Mouse (Mus musculus) myocyte (in vitro differentiated cells): ENCODE data around the gene Ophn1. TPM values are rescaled to one million over a fixed set of nuclear protein-coding genes. Genes with fewer than 3 reads are reported as not detected.

Source experiments
- H3K27me3 ChIP-seq: one replicate; pipeline ENCODE4 v1.6.1; 2011; ENCODE audit not compliant: control insufficient read depth, insufficient read depth, insufficient read length
- H3K36me3 ChIP-seq: one replicate; pipeline ENCODE4 v1.6.1; 2011; ENCODE audit not compliant: control insufficient read depth, insufficient read depth
- H3K4me2 ChIP-seq: one replicate; pipeline ENCODE4 v1.6.1; 2011; ENCODE audit warnings: low read depth, control low read depth
- H3K4me3 ChIP-seq: one replicate; pipeline ENCODE4 v1.5.1; 2011; ENCODE audit warnings: mild to moderate bottlenecking, control low read depth, moderate library complexity
- H3K79me2 ChIP-seq: one replicate; pipeline ENCODE4 v1.6.1; 2011; ENCODE audit not compliant: control insufficient read depth, insufficient read depth
- H3ac ChIP-seq: one replicate; pipeline ENCODE4 v1.6.1; 2011; ENCODE audit not compliant: control insufficient read depth, insufficient read length
- CEBPB ChIP-seq: IDR thresholded peaks from 2 replicates; pipeline ENCODE4 v1.6.1; 2011; ENCODE audit warnings: mild to moderate bottlenecking, moderate library complexity; ENCODE audit not compliant: poor library complexity, insufficient read depth, severe bottlenecking
- E2F4 ChIP-seq: IDR thresholded peaks from one replicate; pipeline ENCODE4 v1.6.1; 2011; ENCODE audit warnings: mild to moderate bottlenecking, control low read depth, moderate library complexity; ENCODE audit not compliant: insufficient read depth
- MAX ChIP-seq: IDR thresholded peaks from one replicate; pipeline ENCODE4 v1.6.1; 2011; ENCODE audit warnings: low read depth, mild to moderate bottlenecking, control low read depth
- MYOD1 ChIP-seq, 3 experiments: IDR thresholded peaks; one replicate each; pipeline ENCODE4 v1.6.1; 2011; ENCODE audit warnings: control low read depth in 2 of 3, low read depth in 2 of 3, mild to moderate bottlenecking in 2 of 3, moderate library complexity in 1 of 3; ENCODE audit not compliant: insufficient read length in 2 of 3, control insufficient read depth in 1 of 3
- MYOG ChIP-seq, 3 experiments: IDR thresholded peaks; one replicate each; pipeline ENCODE4 v1.6.1; 2011; ENCODE audit warnings: control low read depth in 2 of 3, low read depth in 2 of 3, mild to moderate bottlenecking in 2 of 3; ENCODE audit not compliant: insufficient read length in 2 of 3, control insufficient read depth in 1 of 3, insufficient read depth in 1 of 3
- POLR2A ChIP-seq: IDR thresholded peaks from one replicate; pipeline ENCODE4 v1.6.1; 2011; ENCODE audit warnings: low read depth, mild to moderate bottlenecking, control low read depth, moderate library complexity; ENCODE audit not compliant: insufficient read length
- POLR2AphosphoS2 ChIP-seq: IDR thresholded peaks from one replicate; pipeline ENCODE4 v1.6.1; 2011; ENCODE audit warnings: low read depth, control low read depth; ENCODE audit not compliant: insufficient read length
- REST ChIP-seq: IDR thresholded peaks from one replicate; pipeline ENCODE4 v1.6.1; 2011; ENCODE audit warnings: mild to moderate bottlenecking, control low read depth, moderate library complexity; ENCODE audit not compliant: insufficient read depth, insufficient read length
- SRF ChIP-seq: IDR thresholded peaks from one replicate; pipeline ENCODE4 v1.6.1; 2011; ENCODE audit warnings: low read depth; ENCODE audit not compliant: control insufficient read depth, insufficient read length
- TCF12 ChIP-seq: IDR thresholded peaks from one replicate; pipeline ENCODE4 v1.6.1; 2011; ENCODE audit warnings: mild to moderate bottlenecking, control low read depth; ENCODE audit not compliant: poor library complexity, insufficient read depth, severe bottlenecking
- TCF3 ChIP-seq: IDR thresholded peaks from one replicate; pipeline ENCODE4 v1.6.1; 2011; ENCODE audit warnings: low read depth, control low read depth; ENCODE audit not compliant: insufficient read length
- USF1 ChIP-seq: IDR thresholded peaks from one replicate; pipeline ENCODE4 v1.6.1; 2011; ENCODE audit warnings: low read depth, mild to moderate bottlenecking, control low read depth, moderate library complexity
- polyA plus RNA-seq: library from polyadenylated mRNA; unstranded; fragments of >200 nt; fragmentation: generic; extraction: Trizol; gene quantifications from one replicate; pipeline ENCODE4 v1.2.1, GENCODE M21; 2012; ENCODE audit warnings: missing spikeins

Ophn1 gene
- polyA plus RNA-seq, 1 experiment: 3.6 TPM

DNA sequence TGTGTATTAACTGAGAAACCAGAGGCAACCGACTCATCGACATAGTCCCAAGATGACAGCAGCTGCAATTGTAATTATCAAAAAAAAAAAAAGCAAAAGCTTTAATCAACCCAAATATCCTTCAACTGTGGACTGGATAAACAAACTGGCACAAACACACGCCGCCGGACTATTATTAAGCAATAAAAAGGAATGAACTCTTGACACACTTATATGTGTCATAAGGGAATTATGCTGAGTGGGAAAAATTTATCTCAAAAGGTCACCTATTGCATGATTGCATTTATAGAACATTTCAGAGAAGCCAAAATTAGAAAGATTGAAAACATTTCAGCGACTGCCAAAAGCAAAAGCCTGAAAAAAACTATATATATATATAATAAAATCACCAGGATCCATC, 40.0 kb downstream of the Ophn1 start:
- TF ChIP-seq REST: no peak
- no peak for TF ChIP-seq MYOD1 (IDR thresholded peaks at IDR 0.05; ENCODE audit: control insufficient read depth in 1 of 3, insufficient read length in 2 of 3, low read depth in 2 of 3)
- no peak for TF ChIP-seq USF1
- no peak for TF ChIP-seq POLR2AphosphoS2
- no peak for TF ChIP-seq POLR2A
- TF ChIP-seq SRF: no peak
- H3K27me3 ChIP-seq: no peaks in the 10 kb centered on the region
- H3K4me2 ChIP-seq: no peak overlapping the region
- no peak overlapping the region for H3K4me3 ChIP-seq
- H3ac ChIP-seq: no peak overlapping the region
- H3K36me3 ChIP-seq: no peaks in the 10 kb centered on the region
- no peaks in the 10 kb centered on the region for H3K79me2 ChIP-seq

DNA sequence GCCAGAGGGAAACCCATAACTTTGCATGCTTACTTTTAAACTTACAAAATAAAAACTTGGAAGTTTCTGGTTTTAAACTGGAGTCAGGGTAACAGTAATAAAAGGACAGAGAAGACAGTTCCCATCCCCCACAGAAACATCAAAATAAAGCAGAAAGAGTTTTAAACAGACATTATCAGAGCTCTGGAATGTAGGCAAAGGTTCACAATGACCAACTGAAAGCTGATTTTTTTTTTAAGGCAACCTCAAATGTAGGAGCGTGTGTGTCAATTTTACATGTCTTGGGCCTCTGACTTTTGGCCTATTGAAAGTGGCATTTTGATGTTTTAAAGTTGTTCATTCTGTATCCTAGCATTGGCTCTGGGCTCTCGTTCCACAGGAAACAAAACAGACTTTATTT, 49.2 kb downstream of the Ophn1 start:
- Histone ChIP-seq H3K4me2 (peak overlapping the region; percentile 36), H3K27me3 (no peaks in the 10 kb centered on the region), H3K79me2 (no peaks in the 10 kb centered on the region), H3K36me3 (no peaks in the 10 kb centered on the region), H3ac (no peak overlapping the region), H3K4me3 (no peak overlapping the region)
- TF ChIP-seq USF1: no peak
- no peak for TF ChIP-seq POLR2A
- no peak for TF ChIP-seq MYOD1 (IDR thresholded peaks at IDR 0.05; ENCODE audit: control insufficient read depth in 1 of 3, insufficient read length in 2 of 3, low read depth in 2 of 3)
- no peak for TF ChIP-seq POLR2AphosphoS2
- no peak for TF ChIP-seq MAX
- TF ChIP-seq REST: no peak
- no peak for TF ChIP-seq TCF3
- TF ChIP-seq E2F4: no peak
- TF ChIP-seq CEBPB: no peak
- no peak for TF ChIP-seq TCF12
- no peak for TF ChIP-seq SRF
- TF ChIP-seq MYOG (IDR thresholded peaks at IDR 0.05; ENCODE audit: control insufficient read depth in 1 of 3, insufficient read depth in 1 of 3, insufficient read length in 2 of 3, low read depth in 2 of 3): no peak

DNA sequence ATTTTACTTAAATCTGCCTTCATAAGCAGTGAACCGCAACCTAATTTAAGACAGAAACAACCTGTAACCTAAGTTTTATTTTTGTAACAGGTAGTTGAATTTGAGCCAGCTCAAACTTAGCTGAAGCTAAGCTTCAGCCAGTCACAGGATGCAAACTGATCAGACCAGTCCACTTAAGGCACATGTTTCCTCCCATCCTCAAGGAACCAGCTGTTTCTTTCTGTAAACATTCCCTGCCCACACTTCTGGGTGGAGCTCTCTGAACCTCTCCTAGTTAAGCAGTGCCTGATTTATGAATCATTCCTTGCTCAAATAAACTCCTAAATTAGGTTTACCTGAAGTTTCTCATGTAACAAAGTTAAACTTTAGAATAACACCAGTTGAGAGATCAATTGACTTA, 54.8 kb downstream of the Ophn1 start:
- Histone ChIP-seq H3K27me3 (no peaks in the 10 kb centered on the region), H3ac (no peak overlapping the region), H3K36me3 (no peaks in the 10 kb centered on the region), H3K4me3 (no peak overlapping the region), H3K4me2 (no peak overlapping the region), H3K79me2 (no peaks in the 10 kb centered on the region)
- TF ChIP-seq MYOG (IDR thresholded peaks at IDR 0.05; ENCODE audit: control insufficient read depth in 1 of 3, insufficient read depth in 1 of 3, insufficient read length in 2 of 3, low read depth in 2 of 3): no peak
- TF ChIP-seq POLR2AphosphoS2: no peak
- no peak for TF ChIP-seq POLR2A
- no peak for TF ChIP-seq TCF12
- TF ChIP-seq USF1: no peak
- TF ChIP-seq E2F4: no peak
- TF ChIP-seq TCF3: no peak
- peak; percentile 15 for TF ChIP-seq SRF
- no peak for TF ChIP-seq REST
- TF ChIP-seq MYOD1 (IDR thresholded peaks at IDR 0.05; ENCODE audit: control insufficient read depth in 1 of 3, insufficient read length in 2 of 3, low read depth in 2 of 3): peak in 2 of 3 experiments; percentile 22 to 63
- no peak for TF ChIP-seq CEBPB
- TF ChIP-seq MAX: no peak

- Histone ChIP-seq H3K4me3 (no peak overlapping the region), H3K4me2 (no peak overlapping the region), H3ac (no peak overlapping the region), H3K36me3 (no peaks in the 10 kb centered on the region), H3K79me2 (no peaks in the 10 kb centered on the region), H3K27me3 (no peaks in the 10 kb centered on the region)
- TF ChIP-seq MYOG (IDR thresholded peaks at IDR 0.05; ENCODE audit: control insufficient read depth in 1 of 3, insufficient read depth in 1 of 3, insufficient read length in 2 of 3, low read depth in 2 of 3) (no peak), TCF3 (no peak), POLR2A (no peak), SRF (no peak), POLR2AphosphoS2 (no peak), E2F4 (no peak), MAX (no peak), MYOD1 (IDR thresholded peaks at IDR 0.05; ENCODE audit: control insufficient read depth in 1 of 3, insufficient read length in 2 of 3, low read depth in 2 of 3) (no peak), CEBPB (no peak)
Observed at GRCm38 (mm10) chrX:98803813-98804212, 87.0 kb downstream of the Ophn1 start.

- TF ChIP-seq SRF (no peak), CEBPB (no peak), MYOG (IDR thresholded peaks at IDR 0.05; ENCODE audit: control insufficient read depth in 1 of 3, insufficient read depth in 1 of 3, insufficient read length in 2 of 3, low read depth in 2 of 3) (no peak), TCF3 (no peak), MAX (no peak), TCF12 (no peak), POLR2A (no peak), E2F4 (no peak), MYOD1 (IDR thresholded peaks at IDR 0.05; ENCODE audit: control insufficient read depth in 1 of 3, insufficient read length in 2 of 3, low read depth in 2 of 3) (no peak), REST (no peak), POLR2AphosphoS2 (no peak), USF1 (no peak)
- H3K4me2 ChIP-seq: no peak overlapping the region
- H3K27me3 ChIP-seq: no peaks in the 10 kb centered on the region
- H3ac ChIP-seq: no peak overlapping the region
- no peaks in the 10 kb centered on the region for H3K36me3 ChIP-seq
- H3K4me3 ChIP-seq: no peak overlapping the region
- H3K79me2 ChIP-seq: no peaks in the 10 kb centered on the region
Observed at GRCm38 (mm10) chrX:98774247-98774950, 116.4 kb downstream of the Ophn1 start.
